Mouse (Mus musculus) gastrocnemius, adult 8-10 months (tissue): Measurements from ENCODE around the gene Gm6509. TPM values are rescaled to one million over a fixed set of nuclear protein-coding genes. Genes with fewer than 3 reads are reported as not detected.
"Not testable (repeated sequence)": the region's sequence is repeated elsewhere in the genome, so short reads cannot be mapped to it uniquely, and the experiment has no call there.

Experiments used
- DNase-seq, 2 experiments: peaks; one replicate each; pipeline ENCODE4 v3.0.0; 2022; ENCODE audit warnings: low spot score in 2 of 2
- total RNA-seq, 4 experiments: library from RNA; stranded (reverse); gene quantifications; 2 replicates each; pipeline ENCODE4 v1.2.4; 2022

Gene Gm6509
- not detected for total RNA-seq

DNA sequence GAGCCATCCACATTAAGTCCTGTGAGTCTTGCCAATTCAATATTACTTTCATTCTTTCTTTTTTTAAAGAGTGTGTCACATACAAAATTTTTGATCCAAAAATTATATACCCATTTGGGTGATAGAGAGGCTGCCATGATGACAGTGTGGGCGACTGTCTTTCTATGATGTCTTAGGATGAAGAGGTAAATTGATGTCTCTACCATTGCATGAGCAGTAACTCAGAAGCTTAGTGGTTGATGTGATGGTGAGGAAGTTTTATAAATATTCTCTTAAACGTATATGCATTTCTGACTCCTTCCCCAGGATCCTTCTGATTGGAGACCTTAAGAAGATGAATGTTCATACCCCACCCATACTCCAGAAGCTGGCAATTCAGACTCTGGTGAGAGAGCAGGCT, at the start of gene Gm6509:
Gm6509 (plus strand) TSS at position 301 of the 400 bp plus-strand sequence.
- DNase-seq: not testable (repeated sequence)

DNA sequence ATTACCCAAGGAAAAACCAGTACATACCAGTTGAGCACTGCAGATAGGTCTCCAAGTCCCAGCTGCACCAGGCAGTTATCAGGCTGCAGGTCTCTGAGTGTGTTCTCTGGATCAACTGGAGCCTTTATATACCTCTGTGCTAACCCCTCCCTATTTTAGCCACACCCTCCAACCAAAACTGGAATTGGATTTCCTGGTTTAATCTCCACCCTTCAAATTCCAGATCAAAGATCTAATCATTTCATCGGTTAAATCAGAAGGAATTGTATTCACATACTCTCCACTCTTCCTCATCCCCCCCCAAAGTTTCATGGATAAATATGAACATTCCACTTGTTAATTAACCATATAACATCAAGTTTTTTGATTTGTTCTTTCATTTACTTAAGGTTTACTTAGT, 7.5 kb upstream of the Gm6509 start, which contains the start of gene Gm3147:
Gm3147 (minus strand) TSS at position 101 of the 400 bp plus-strand sequence.
- not testable (repeated sequence) for DNase-seq

GRCm38 (mm10) chr5:94648082-94648481, 24.3 kb downstream of the Gm6509 start, which contains the start of gene Gm6205:
Gene Gm6205, plus strand, starts transcription at chr5:94648382.
- not testable (repeated sequence) for DNase-seq

Other genes starting within 250 kb of the Gm6509 start
- gene Gm7682, start 178.2 kb upstream of the Gm6509 start, total RNA-seq: not detected
- gene Gm3139, start 97.7 kb upstream of the Gm6509 start, total RNA-seq: not detected
- gene Gm3147, start 7.6 kb upstream of the Gm6509 start, total RNA-seq: not detected
- gene Gm6205, start 24.4 kb downstream of the Gm6509 start, total RNA-seq: not detected
- not detected for gene Gm3183, start 241.5 kb downstream of the Gm6509 start, total RNA-seq